Mouse (Mus musculus): ENCODE measurements at regions not wholly inside any gene's neighbourhood (a gene's known extent, or its start where the extent isn't known, plus 50 kb on each side); places are given as distances from the start of the nearest gene placed in this dataset.
A peak's percentile ranks its signal among the peaks of the same experiment; 100 is the strongest.

GRCm38 (mm10) chr15:94049638-94050273 lies 415.5 kb downstream of the Adamts20 start:
- DNase-seq, result no peak

- no peak for DNase-seq
These were observed 419.0 kb downstream of the Adamts20 start for GRCm38 (mm10) chr15:94046186-94046585.

- peak; percentile 43 for DNase-seq
These were observed 420.0 kb downstream of the Adamts20 start for GRCm38 (mm10) chr15:94045131-94045756.

- DNase-seq, result peak; percentile 28
These were observed 432.3 kb downstream of the Adamts20 start for GRCm38 (mm10) chr15:94032957-94033356.

GRCm38 (mm10) chr15:94025996-94026696 lies 430.5 kb upstream of the Prickle1 start:
- no peak for DNase-seq

GRCm38 (mm10) chr15:94025239-94025971 lies 429.7 kb upstream of the Prickle1 start:
- DNase-seq, result no peak

GRCm38 (mm10) chr15:94024806-94025205 lies 429.1 kb upstream of the Prickle1 start:
- no peak for DNase-seq

GRCm38 (mm10) chr15:94024126-94024730 lies 428.5 kb upstream of the Prickle1 start:
- DNase-seq, result no peak

GRCm38 (mm10) chr15:94023501-94023900 lies 427.8 kb upstream of the Prickle1 start:
- DNase-seq, result no peak

GRCm38 (mm10) chr15:94017814-94018213 lies 422.1 kb upstream of the Prickle1 start:
- DNase-seq, result no peak

GRCm38 (mm10) chr15:94011499-94011898 lies 415.8 kb upstream of the Prickle1 start:
- DNase-seq, result peak; percentile 32

- DNase-seq, result no peak
These were observed 410.4 kb upstream of the Prickle1 start for GRCm38 (mm10) chr15:94006082-94006481.

GRCm38 (mm10) chr15:94004911-94005310 lies 409.2 kb upstream of the Prickle1 start:
- DNase-seq, result no peak

- no peak for DNase-seq
These were observed 407.5 kb upstream of the Prickle1 start for GRCm38 (mm10) chr15:94003145-94003544.

GRCm38 (mm10) chr15:93994542-93994941 lies 398.9 kb upstream of the Prickle1 start:
- DNase-seq, result no peak

GRCm38 (mm10) chr15:93990139-93990538 lies 394.4 kb upstream of the Prickle1 start:
- DNase-seq, result no peak

GRCm38 (mm10) chr15:93988367-93988766 lies 392.7 kb upstream of the Prickle1 start:
- DNase-seq, result no peak

GRCm38 (mm10) chr15:93986631-93987429 lies 391.1 kb upstream of the Prickle1 start:
- DNase-seq, result no peak

GRCm38 (mm10) chr15:93982091-93982490 lies 386.4 kb upstream of the Prickle1 start:
- no peak for DNase-seq

GRCm38 (mm10) chr15:93977494-93977893 lies 381.8 kb upstream of the Prickle1 start:
- DNase-seq, result no peak

GRCm38 (mm10) chr15:93974727-93975126 lies 379.0 kb upstream of the Prickle1 start:
- no peak for DNase-seq

- no peak for DNase-seq
These were observed 377.3 kb upstream of the Prickle1 start for GRCm38 (mm10) chr15:93972979-93973378.
